Mouse (Mus musculus): ENCODE results near the gene Ing5. TPM values are rescaled to one million over a fixed set of nuclear protein-coding genes. Genes with fewer than 3 reads are reported as not detected.
"Not testable (repeated sequence)": the region's sequence is repeated elsewhere in the genome, so short reads cannot be mapped to it uniquely, and the experiment has no call there.

Gene Ing5
- polyA plus RNA-seq, 1 experiment from 2014 or later: 24.9 TPM

DNA sequence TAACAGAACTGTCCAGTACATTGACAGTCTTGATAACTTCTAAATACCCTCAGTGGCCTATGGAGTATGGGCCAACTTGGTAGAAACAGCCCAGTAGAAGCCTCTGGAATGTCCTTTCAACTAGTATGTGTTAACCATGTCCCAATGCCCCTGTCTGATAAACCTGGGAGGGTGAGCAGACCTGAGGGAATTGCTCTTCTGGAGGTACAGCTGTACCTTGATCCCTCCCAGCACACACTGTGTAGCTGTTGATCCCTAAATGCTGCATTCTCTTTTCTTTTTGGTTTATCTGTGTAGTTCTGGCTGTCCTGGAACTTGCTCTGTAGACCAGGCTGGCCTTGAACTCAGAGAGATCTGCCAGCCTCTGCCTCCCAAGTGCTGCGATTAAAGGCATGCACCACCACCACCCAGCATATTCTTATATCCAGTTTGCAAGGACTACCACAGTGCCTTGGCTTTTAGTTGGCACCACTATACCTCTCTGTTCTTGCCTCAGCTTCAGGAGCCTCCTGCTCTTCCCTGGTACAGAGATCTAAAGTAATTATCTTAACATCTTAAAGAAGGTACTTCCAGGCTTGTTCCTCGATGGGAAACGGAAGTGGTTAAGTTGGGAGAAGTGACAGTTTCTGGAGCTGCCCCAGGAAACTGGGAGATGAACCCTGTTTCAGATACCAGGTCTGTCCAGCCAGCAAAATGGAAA, 20.2 kb downstream of the Ing5 start:
- Histone ChIP-seq H3K4me1 (replicated peaks; ENCODE audit: control insufficient read depth, insufficient read depth, low read length) (no peaks in the 10 kb centered on the region; the same call in 1 of the 2 replicates), H3K9me3 (ENCODE audit: control insufficient read depth, low read length) (no peaks in the 10 kb centered on the region), H3K9ac (ENCODE audit: low read length) (no peak overlapping the region; the same call in 1 of the 2 replicates), H3K27me3 (ENCODE audit: control insufficient read depth, insufficient read depth, low read length) (no peaks in the 10 kb centered on the region), H3K27ac (ENCODE audit: low read depth, low read length) (peak overlapping the region; percentile 72; the same call in 1 of the 2 replicates), H3K36me3 (ENCODE audit: control insufficient read depth, insufficient read depth, low read length) (peaks cover 3% of the 10 kb centered on the region), H3K4me3 (ENCODE audit: low read depth, low read length) (no peak overlapping the region), H3K4me2 (ENCODE audit: low read depth, low read length, severe bottlenecking) (no peak overlapping the region; the same call in 1 of the 2 replicates)
- no peak for DNase-seq (ENCODE audit: low spot score)
- no peak for ATAC-seq (replicated peaks; ENCODE audit: low FRiP score)
- WGBS: 82% methylated on average over 3 of the region's 3 CpGs

DNA sequence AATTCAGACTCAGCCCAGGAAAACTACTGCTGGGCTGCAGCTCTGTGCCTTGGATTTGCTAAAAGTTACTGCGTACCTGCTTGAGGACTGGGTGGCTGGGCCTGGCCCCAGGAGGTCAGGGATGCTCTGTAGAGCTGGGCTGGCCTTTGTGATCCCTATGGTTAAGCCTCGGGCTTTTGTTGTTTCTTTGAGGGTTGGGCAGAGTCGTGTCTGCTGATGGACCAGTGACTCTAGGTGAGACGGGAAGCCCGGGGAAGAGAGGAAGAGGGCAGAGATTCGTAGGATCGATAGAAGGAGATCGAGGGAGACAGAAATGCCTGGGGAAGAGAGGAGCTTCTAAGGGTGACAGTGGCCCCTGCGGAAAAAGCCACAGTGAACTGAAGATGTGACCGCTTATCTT, 20.8 kb downstream of the Ing5 start, which contains the start of gene D2hgdh:
Gene D2hgdh (plus strand): TSS at position 301 of the 400 bp plus-strand sequence.
- H3K9me3 ChIP-seq (ENCODE audit: control insufficient read depth, low read length): no peaks in the 10 kb centered on the region
- WGBS: 4% methylated on average over 10 of the region's 10 CpGs
- no peak for DNase-seq (ENCODE audit: low spot score)

DNA sequence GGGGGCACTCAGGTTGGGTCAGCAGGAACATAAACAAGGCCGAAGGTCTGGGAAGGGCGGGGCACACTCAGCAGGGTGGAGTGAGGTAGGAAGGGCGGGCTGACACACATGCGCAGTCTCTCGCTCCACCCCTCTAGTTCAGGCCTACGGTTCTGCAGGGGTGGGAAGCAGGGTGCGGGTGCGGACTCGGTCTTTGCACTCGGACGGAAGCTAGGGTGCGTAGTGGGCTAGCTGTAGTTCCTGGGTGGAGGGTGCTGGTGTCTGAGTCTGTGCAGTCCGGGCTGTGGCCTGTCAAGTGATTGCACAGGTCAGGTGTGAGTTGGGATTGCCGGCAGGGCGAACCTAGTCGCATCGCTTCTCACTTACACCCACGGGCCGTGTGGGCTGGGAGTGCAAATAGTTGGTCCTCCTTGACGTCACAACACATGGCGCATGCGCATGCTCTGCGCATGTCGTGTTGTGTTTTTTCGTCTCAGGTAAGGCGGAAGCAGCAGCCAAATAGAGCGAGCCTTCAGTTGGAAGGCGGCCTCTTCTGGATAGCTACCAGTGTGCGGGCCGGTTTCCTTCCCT, 21.4 kb downstream of the Ing5 start:
- WGBS: 0% methylated on average over 30 of the region's 30 CpGs
- peak overlapping the region; percentile 66 for H3K9ac ChIP-seq (ENCODE audit: low read length)
- H3K4me2 ChIP-seq (ENCODE audit: low read depth, low read length, severe bottlenecking): peak overlapping the region; percentile 78
- H3K27me3 ChIP-seq (ENCODE audit: control insufficient read depth, insufficient read depth, low read length): no peaks in the 10 kb centered on the region
- ATAC-seq (replicated peaks; ENCODE audit: low FRiP score) (peak; percentile 95), DNase-seq (ENCODE audit: low spot score) (peak; percentile 93)
- peak overlapping the region; percentile 72 for H3K27ac ChIP-seq (ENCODE audit: low read depth, low read length)
- H3K9me3 ChIP-seq (ENCODE audit: control insufficient read depth, low read length): no peaks in the 10 kb centered on the region
- no peaks in the 10 kb centered on the region; the same call in 1 of the 2 replicates for H3K4me1 ChIP-seq (replicated peaks; ENCODE audit: control insufficient read depth, insufficient read depth, low read length)
- H3K4me3 ChIP-seq (ENCODE audit: low read depth, low read length): peak overlapping the region; percentile 47
- H3K36me3 ChIP-seq (ENCODE audit: control insufficient read depth, insufficient read depth, low read length): no peaks in the 10 kb centered on the region

More for the DNA sequence above, 20.8 kb downstream of the Ing5 start, which contains the start of gene D2hgdh:
- Histone ChIP-seq H3K4me2 (ENCODE audit: low read depth, low read length, severe bottlenecking) (peak within 1 kb of the TSS; percentile 78), H3K4me1 (replicated peaks; ENCODE audit: control insufficient read depth, insufficient read depth, low read length) (no peaks in the 10 kb centered on the region; the same call in 1 of the 2 replicates), H3K36me3 (ENCODE audit: control insufficient read depth, insufficient read depth, low read length) (no peaks in the 10 kb centered on the region; the same call in none of the 2 replicates), H3K4me3 (ENCODE audit: low read depth, low read length) (peak within 1 kb of the TSS; percentile 47), H3K9ac (ENCODE audit: low read length) (peak within 1 kb of the TSS; percentile 66), H3K27ac (ENCODE audit: low read depth, low read length) (peak within 1 kb of the TSS; percentile 72), H3K27me3 (ENCODE audit: control insufficient read depth, insufficient read depth, low read length) (no peaks in the 10 kb centered on the region)
- ATAC-seq (replicated peaks; ENCODE audit: low FRiP score): peak; percentile 6

DNA sequence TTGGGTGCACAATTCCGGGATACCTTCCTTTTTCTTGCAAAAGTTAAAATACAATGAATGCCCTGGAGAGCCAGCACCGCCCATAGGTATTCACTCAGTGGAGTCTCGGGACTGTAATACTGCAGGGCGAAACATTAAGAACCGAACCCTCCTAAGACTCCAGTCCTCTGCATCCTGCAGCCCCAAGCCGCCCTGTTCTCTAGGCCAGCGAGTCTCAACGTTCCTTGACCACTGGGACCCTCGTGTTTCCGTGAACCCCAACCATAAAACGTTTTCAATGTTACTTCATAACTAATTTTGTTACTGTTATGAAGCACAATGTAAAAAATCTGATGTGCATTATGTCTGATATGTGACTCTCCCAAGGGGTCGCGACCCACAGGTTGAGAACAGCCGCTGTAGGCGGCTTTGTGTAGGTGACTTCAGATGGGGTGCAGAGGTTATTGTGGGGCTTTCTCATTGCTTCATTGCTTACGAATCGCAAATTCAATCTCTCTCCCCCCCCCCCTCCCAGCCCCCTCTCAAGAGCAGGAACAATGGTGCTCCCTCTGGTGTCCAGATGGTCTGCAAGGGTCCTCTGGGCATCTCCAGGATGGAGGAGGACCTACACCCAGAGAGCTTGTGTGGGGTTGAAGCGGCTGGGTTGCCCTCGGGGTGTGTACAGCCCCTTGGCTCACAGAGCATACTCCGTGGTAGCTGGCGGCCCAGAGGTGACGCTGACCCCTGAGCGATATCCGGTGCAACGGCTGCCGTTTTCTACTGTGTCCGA, 22.2 kb downstream of the Ing5 start:
- DNase-seq (ENCODE audit: low spot score) (no peak), ATAC-seq (replicated peaks; ENCODE audit: low FRiP score) (peak; percentile 45; the same call in 1 of the 2 replicates)
- H3K4me1 ChIP-seq (replicated peaks; ENCODE audit: control insufficient read depth, insufficient read depth, low read length): no peaks in the 10 kb centered on the region; the same call in 1 of the 2 replicates
- no peaks in the 10 kb centered on the region for H3K27me3 ChIP-seq (ENCODE audit: control insufficient read depth, insufficient read depth, low read length)
- no peaks in the 10 kb centered on the region for H3K36me3 ChIP-seq (ENCODE audit: control insufficient read depth, insufficient read depth, low read length)
- H3K9ac ChIP-seq (ENCODE audit: low read length): peak overlapping the region; percentile 66
- H3K4me3 ChIP-seq (ENCODE audit: low read depth, low read length): peak overlapping the region; percentile 47
- H3K4me2 ChIP-seq (ENCODE audit: low read depth, low read length, severe bottlenecking): peak overlapping the region; percentile 78
- H3K9me3 ChIP-seq (ENCODE audit: control insufficient read depth, low read length): no peaks in the 10 kb centered on the region
- H3K27ac ChIP-seq (ENCODE audit: low read depth, low read length): peak overlapping the region; percentile 72; the same call in 1 of the 2 replicates
- 47% methylated on average over 27 of the region's 27 CpGs for WGBS

DNA sequence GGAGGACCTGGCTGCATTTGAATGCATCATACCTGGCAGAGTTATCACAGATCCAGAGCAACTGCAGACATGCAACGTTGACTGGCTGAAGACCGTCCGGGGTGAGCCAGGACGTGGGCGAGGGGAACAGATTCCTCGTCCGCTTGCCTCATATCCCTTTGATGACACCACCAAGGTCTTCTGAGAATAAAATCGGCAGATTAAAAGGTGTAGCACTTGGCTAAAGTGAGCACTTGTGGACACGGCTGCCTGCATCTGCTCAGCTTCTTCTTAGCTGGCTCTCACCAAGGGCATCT, 22.7 kb downstream of the Ing5 start:
- Histone ChIP-seq H3K9ac (ENCODE audit: low read length) (no peak overlapping the region), H3K27ac (ENCODE audit: low read depth, low read length) (no peak overlapping the region)

DNA sequence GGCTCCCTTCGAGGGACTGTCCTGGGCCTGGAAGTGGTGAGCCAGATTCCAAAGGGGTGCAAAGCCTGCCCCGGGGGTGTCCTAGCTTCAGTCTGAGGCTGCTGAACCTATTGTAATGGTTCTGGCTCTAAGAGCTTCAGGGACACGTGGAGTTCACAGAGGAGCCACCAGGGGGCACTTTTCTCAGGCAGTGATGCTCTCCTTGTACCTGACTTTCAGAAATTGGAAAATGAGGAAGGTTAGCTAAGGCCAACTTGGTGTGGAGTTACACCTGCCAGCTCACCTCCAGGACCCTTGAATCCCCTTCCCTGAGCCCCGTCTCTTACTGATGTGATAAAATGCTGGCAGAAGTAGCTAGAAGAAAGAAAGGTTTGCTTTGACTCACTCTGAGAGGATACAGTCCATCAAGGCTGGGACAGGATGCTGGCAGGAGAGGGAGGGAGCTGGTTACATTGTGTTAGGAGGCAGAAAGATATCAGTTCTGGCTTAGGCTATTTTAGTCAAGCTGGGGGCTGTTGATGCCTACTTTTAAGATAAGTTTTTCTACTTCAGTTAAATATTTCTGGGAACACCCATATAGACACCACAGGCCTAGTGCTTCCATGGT, 29.1 kb downstream of the Ing5 start:
- H3K4me3 ChIP-seq (ENCODE audit: low read depth, low read length); H3K4me2 ChIP-seq (ENCODE audit: low read depth, low read length, severe bottlenecking); H3K9ac ChIP-seq (ENCODE audit: low read length); H3K9me3 ChIP-seq (ENCODE audit: control insufficient read depth, low read length); H3K27me3 ChIP-seq (ENCODE audit: control insufficient read depth, insufficient read depth, low read length); DNase-seq (ENCODE audit: low spot score); H3K27ac ChIP-seq (ENCODE audit: low read depth, low read length); H3K36me3 ChIP-seq (ENCODE audit: control insufficient read depth, insufficient read depth, low read length); H3K4me1 ChIP-seq (replicated peaks; ENCODE audit: control insufficient read depth, insufficient read depth, low read length): not testable (repeated sequence)
- 83% methylated on average over 1 of the region's 4 CpGs for WGBS
- ATAC-seq (replicated peaks; ENCODE audit: low FRiP score): peak; percentile 51

More for the DNA sequence above, 22.7 kb downstream of the Ing5 start:
- DNase-seq (ENCODE audit: low spot score): no peak
- Histone ChIP-seq H3K4me3 (ENCODE audit: low read depth, low read length) (no peak overlapping the region), H3K4me1 (replicated peaks; ENCODE audit: control insufficient read depth, insufficient read depth, low read length) (no peaks in the 10 kb centered on the region; the same call in 1 of the 2 replicates), H3K4me2 (ENCODE audit: low read depth, low read length, severe bottlenecking) (peak overlapping the region; percentile 78; the same call in 1 of the 2 replicates), H3K27me3 (ENCODE audit: control insufficient read depth, insufficient read depth, low read length) (no peaks in the 10 kb centered on the region), H3K36me3 (ENCODE audit: control insufficient read depth, insufficient read depth, low read length) (no peaks in the 10 kb centered on the region), H3K9me3 (ENCODE audit: control insufficient read depth, low read length) (no peaks in the 10 kb centered on the region)
- ATAC-seq (replicated peaks; ENCODE audit: low FRiP score): no peak
- 97% methylated on average over 9 of the region's 9 CpGs for WGBS

DNA sequence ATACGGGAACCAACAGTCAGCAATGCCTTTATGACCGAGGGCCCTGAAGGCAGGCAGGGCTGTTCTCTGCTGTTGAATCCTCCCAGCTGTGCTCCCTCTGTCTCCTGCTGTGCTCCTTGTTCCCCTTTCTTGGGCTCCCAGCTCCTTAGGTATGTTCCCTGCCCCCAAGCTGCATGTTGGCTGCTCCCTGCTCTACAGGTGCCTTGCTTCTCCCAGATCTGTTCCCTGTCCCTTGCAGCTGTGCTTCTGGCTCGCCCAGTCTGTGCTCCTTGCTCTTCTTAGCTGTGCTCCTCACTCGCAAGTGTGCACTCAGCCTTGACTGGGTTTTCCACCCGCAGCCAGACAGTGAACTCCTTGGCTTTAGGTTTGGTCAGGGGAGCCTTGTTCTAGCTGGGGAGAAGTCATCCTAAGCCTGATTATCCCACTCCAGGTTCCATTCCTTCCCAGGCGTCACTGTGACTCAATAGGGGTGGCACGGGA, 30.9 kb downstream of the Ing5 start:
- no peaks in the 10 kb centered on the region for H3K4me1 ChIP-seq (replicated peaks; ENCODE audit: control insufficient read depth, insufficient read depth, low read length)
- no peaks in the 10 kb centered on the region for H3K9me3 ChIP-seq (ENCODE audit: control insufficient read depth, low read length)
- no peak overlapping the region for H3K4me3 ChIP-seq (ENCODE audit: low read depth, low read length)
- ATAC-seq (replicated peaks; ENCODE audit: low FRiP score) (no peak), DNase-seq (ENCODE audit: low spot score) (no peak)
- H3K27ac ChIP-seq (ENCODE audit: low read depth, low read length): no peak overlapping the region
- H3K9ac ChIP-seq (ENCODE audit: low read length): no peak overlapping the region
- H3K4me2 ChIP-seq (ENCODE audit: low read depth, low read length, severe bottlenecking): no peak overlapping the region
- WGBS: 91% methylated on average over 7 of the region's 7 CpGs
- H3K27me3 ChIP-seq (ENCODE audit: control insufficient read depth, insufficient read depth, low read length): no peaks in the 10 kb centered on the region
- H3K36me3 ChIP-seq (ENCODE audit: control insufficient read depth, insufficient read depth, low read length): no peaks in the 10 kb centered on the region

DNA sequence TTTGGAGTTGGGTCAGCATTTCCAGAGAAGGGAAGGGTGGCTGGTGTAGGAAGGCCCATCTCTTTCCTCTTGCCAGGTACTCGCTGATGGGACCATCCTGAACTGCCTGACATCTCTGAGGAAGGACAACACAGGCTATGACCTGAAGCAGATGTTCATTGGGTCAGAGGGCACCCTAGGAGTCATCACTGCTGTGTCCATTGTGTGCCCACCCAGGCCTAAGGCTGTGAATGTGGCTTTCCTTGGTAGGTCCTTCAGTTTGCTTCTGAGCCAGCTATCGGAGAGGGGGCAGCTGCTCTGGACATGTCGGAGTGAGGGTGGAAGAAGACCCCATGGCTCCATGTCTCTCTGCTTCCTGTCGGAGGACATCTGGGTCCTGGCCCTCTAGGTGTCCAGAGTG, 31.4 kb downstream of the Ing5 start:
- Histone ChIP-seq H3K27me3 (ENCODE audit: control insufficient read depth, insufficient read depth, low read length) (no peaks in the 10 kb centered on the region), H3K4me2 (ENCODE audit: low read depth, low read length, severe bottlenecking) (no peak overlapping the region), H3K27ac (ENCODE audit: low read depth, low read length) (no peak overlapping the region), H3K36me3 (ENCODE audit: control insufficient read depth, insufficient read depth, low read length) (no peaks in the 10 kb centered on the region), H3K4me1 (replicated peaks; ENCODE audit: control insufficient read depth, insufficient read depth, low read length) (no peaks in the 10 kb centered on the region), H3K4me3 (ENCODE audit: low read depth, low read length) (no peak overlapping the region), H3K9ac (ENCODE audit: low read length) (no peak overlapping the region), H3K9me3 (ENCODE audit: control insufficient read depth, low read length) (no peaks in the 10 kb centered on the region)
- 99% methylated on average over 4 of the region's 4 CpGs for WGBS
- DNase-seq (ENCODE audit: low spot score) (no peak), ATAC-seq (replicated peaks; ENCODE audit: low FRiP score) (no peak)

Measured in forebrain, embryonic 11.5 days (tissue).